ENCODE assay signal across 11 mouse cellular contexts in genomic region chr3:94473115-94473505, GRCm38 (mm10). TPM values are rescaled to one million over a fixed set of nuclear protein-coding genes. Genes with fewer than 3 reads are reported as not detected.
DNase-seq lines count a peak whose midpoint lies in the region; ATAC-seq and TF ChIP-seq lines count a peak whose summit lies in the region.
"Had no signal": no experiment of that assay in that cellular context is flagged by ENCODE, and none has a peak within 500 bp of the region (broad histone marks: within the 10 kb centered on the region; RNA-seq: fewer than 3 reads in every experiment).

No protein-coding gene starts in this region.

- H3K4me1 ChIP-seq in thymus, adult 2 months (replicated peaks; ENCODE audit: control insufficient read depth, insufficient read depth, low read length), result no peaks in the 10 kb centered on the region
- H3K4me1 ChIP-seq in limb, embryonic 15.5 days, result peaks cover 12% of the 10 kb centered on the region

- TF ChIP-seq CTCF in thymus, adult 2 months (IDR thresholded peaks at IDR 0.05; ENCODE audit: borderline replicate concordance, control insufficient read depth, extremely low read depth, insufficient read depth, low read length, poor library complexity), result no peak

- H3K36me3 ChIP-seq in thymus, adult 2 months (ENCODE audit: control insufficient read depth, insufficient read depth, low read length), result no peaks in the 10 kb centered on the region
- H3K36me3 ChIP-seq in limb, embryonic 15.5 days, result no peaks in the 10 kb centered on the region

- TF ChIP-seq POLR2A in thymus, adult 2 months (IDR thresholded peaks at IDR 0.05; ENCODE audit: control insufficient read depth, extremely low read depth, insufficient read depth, low read length, poor library complexity), result no peak

- H3K4me3 ChIP-seq in thymus, adult 2 months (ENCODE audit: control insufficient read depth, insufficient read depth, low read length), result no peak overlapping the region
- no peak overlapping the region for H3K4me3 ChIP-seq in limb, embryonic 15.5 days

- H3K27ac ChIP-seq in thymus, adult 2 months (ENCODE audit: control insufficient read depth, insufficient read depth, low read length), result peak overlapping the region; percentile 31; the same call in 1 of the 2 replicates
- H3K27ac ChIP-seq in limb, embryonic 15.5 days, result peak overlapping the region; percentile 71

- no peaks in the 10 kb centered on the region for H3K9me3 ChIP-seq in limb, embryonic 15.5 days

- peak; percentile 19 for DNase-seq in gastrocnemius, adult 18-20 months (ENCODE audit: low spot score)
- no peak for DNase-seq in gastrocnemius, postnatal 10 days
- no peak for DNase-seq in thymus, adult 2 months
- no peak for DNase-seq in thymus, postnatal 0 days (ENCODE audit: low spot score)
- DNase-seq in frontal cortex, postnatal 25 days (ENCODE audit: low spot score in 2 of 2), result no peak
- DNase-seq in layer of hippocampus, adult 9-10 months (ENCODE audit: low spot score), result no peak

- no peaks in the 10 kb centered on the region; the same call in 1 of the 2 replicates for H3K27me3 ChIP-seq in thymus, adult 2 months (ENCODE audit: control insufficient read depth, insufficient read depth, low read length)
- no peaks in the 10 kb centered on the region for H3K27me3 ChIP-seq in limb, embryonic 15.5 days

- H3K4me2 ChIP-seq in limb, embryonic 15.5 days, result peak overlapping the region; percentile 48

- no peak for ATAC-seq in limb, embryonic 15.5 days (ENCODE audit: insufficient number of reproducible peaks, low FRiP score, low TSS enrichment, low read depth)
- no peak for ATAC-seq in megakaryocyte progenitor cell, adult 5-6 weeks (replicated peaks; ENCODE audit: poor library complexity)

- H3K9ac ChIP-seq in limb, embryonic 15.5 days, result no peak overlapping the region

- 72% methylated on average over 10 of the region's 10 CpGs for WGBS in thymus, adult 2 months
- 27% methylated on average over 10 of the region's 10 CpGs for WGBS in limb, embryonic 15.5 days

RNA-seq across cellular contexts. Expression of gene Celf3, which starts 5.0 kb away (rescaled TPM):
- total RNA-seq in gastrocnemius, adult 18-20 months (2021), result not detected
- total RNA-seq in gastrocnemius, postnatal 10 days (2021), result under 1 TPM; 0.49 to 0.61 TPM
- 3.0 and 3.3 TPM in 2 replicates for polyA plus RNA-seq in thymus, adult 2 months (2012; rRNA removed)
- 0.39 and 0.74 TPM in 2 replicates for polyA plus RNA-seq in thymus, postnatal 0 days (2015; fragmentation: Nextera tagmentation; extraction: Ambion mirVana)
- polyA plus RNA-seq in limb, embryonic 15.5 days (2015; fragmentation: Nextera tagmentation; extraction: Ambion mirVana), result 1.4 and 1.9 TPM in 2 replicates
- total RNA-seq in megakaryocyte progenitor cell, adult 5-6 weeks (2015), result not detected in 2 replicates
- total RNA-seq in megakaryocyte progenitor cell, adult 5-6 weeks (2017), result 0.08 TPM in 1 of 2 replicates, not detected in the other
- total RNA-seq: gastrocnemius, adult 8-10 months had no signal

RNA-seq across cellular contexts. Expression of gene Riiad1, which starts 7.0 kb away (rescaled TPM):
- total RNA-seq in gastrocnemius, adult 18-20 months (2021), result 10 to 100 TPM; 12.9 to 13.0 TPM
- 1 to 10 TPM; 5.0 to 7.9 TPM for total RNA-seq in gastrocnemius, postnatal 10 days (2021)
- 0.50 TPM in 1 of 2 replicates, not detected in the other for polyA plus RNA-seq in thymus, adult 2 months (2012; rRNA removed)
- polyA plus RNA-seq in thymus, postnatal 0 days (2015; fragmentation: Nextera tagmentation; extraction: Ambion mirVana), result 6.2 and 6.6 TPM in 2 replicates
- polyA plus RNA-seq in limb, embryonic 15.5 days (2015; fragmentation: Nextera tagmentation; extraction: Ambion mirVana), result 2.1 and 4.0 TPM in 2 replicates
- 1.1 and 1.4 TPM in 2 replicates for total RNA-seq in megakaryocyte progenitor cell, adult 5-6 weeks (2015)
- total RNA-seq in megakaryocyte progenitor cell, adult 5-6 weeks (2017), result not detected in 2 replicates
- total RNA-seq: neutrophil, adult 5-6 weeks had no signal

RNA-seq across cellular contexts. Expression of gene Oaz3, which starts 29.4 kb away (rescaled TPM):
- not detected for total RNA-seq in gastrocnemius, adult 18-20 months (2021)
- not detected for total RNA-seq in gastrocnemius, postnatal 10 days (2021)
- polyA plus RNA-seq in thymus, adult 2 months (2012; rRNA removed), result 0.43 and 0.71 TPM in 2 replicates
- 0.37 and 0.95 TPM in 2 replicates for polyA plus RNA-seq in thymus, postnatal 0 days (2015; fragmentation: Nextera tagmentation; extraction: Ambion mirVana)
- polyA plus RNA-seq in limb, embryonic 15.5 days (2015; fragmentation: Nextera tagmentation; extraction: Ambion mirVana), result 0.38 and 0.42 TPM in 2 replicates
- total RNA-seq in megakaryocyte progenitor cell, adult 5-6 weeks (2015), result 0.46 TPM in 1 of 2 replicates, not detected in the other
- not detected in 2 replicates for total RNA-seq in megakaryocyte progenitor cell, adult 5-6 weeks (2017)
- total RNA-seq: gastrocnemius, adult 8-10 months; left cerebral cortex, postnatal 10 days; neutrophil, adult 5-6 weeks had no signal

RNA-seq across cellular contexts. Expression of gene Mrpl9, which starts 30.0 kb away (rescaled TPM):
- 10 to 100 TPM; 30.0 to 33.8 TPM for total RNA-seq in gastrocnemius, adult 18-20 months (2021)
- total RNA-seq in gastrocnemius, postnatal 10 days (2021), result 10 to 100 TPM; 42.3 to 54.0 TPM
- polyA plus RNA-seq in thymus, adult 2 months (2012; rRNA removed), result 46.4 and 47.5 TPM in 2 replicates
- polyA plus RNA-seq in thymus, postnatal 0 days (2015; fragmentation: Nextera tagmentation; extraction: Ambion mirVana), result 63.5 and 73.6 TPM in 2 replicates
- polyA plus RNA-seq in limb, embryonic 15.5 days (2015; fragmentation: Nextera tagmentation; extraction: Ambion mirVana), result 63.2 and 64.0 TPM in 2 replicates
- total RNA-seq in megakaryocyte progenitor cell, adult 5-6 weeks (2015), result 46.9 and 53.0 TPM in 2 replicates
- total RNA-seq in megakaryocyte progenitor cell, adult 5-6 weeks (2017), result 53.3 and 54.6 TPM in 2 replicates
